Mouse (Mus musculus) liver, embryonic 16.5 days (tissue): ENCODE data around the gene BC024978. TPM values are rescaled to one million over a fixed set of nuclear protein-coding genes. Genes with fewer than 3 reads are reported as not detected.

Experiments
- ATAC-seq: fragments of 200-750 bp; cut with Nextera tagmentation; 2 replicates; pipeline ENCODE4 v1.8.0; 2017; ENCODE audit warnings: low read depth, mild to moderate bottlenecking, moderate number of reproducible peaks, moderate library complexity
- H3K27ac ChIP-seq: fragments of 300-500 bp; sonication (generic); 2 replicates; pipeline ENCODE4 v1.5.1; 2014; ENCODE audit warnings: mild to moderate bottlenecking, low read length
- H3K27me3 ChIP-seq: fragments of 300-500 bp; sonication (generic); 2 replicates; pipeline ENCODE4 v1.6.1; 2014; ENCODE audit warnings: low read depth, low read length, mixed read lengths; ENCODE audit not compliant: control insufficient read depth, insufficient read depth
- H3K36me3 ChIP-seq: fragments of 300-500 bp; sonication (generic); 2 replicates; pipeline ENCODE4 v1.6.1; 2014; ENCODE audit warnings: mild to moderate bottlenecking; ENCODE audit not compliant: control insufficient read depth, insufficient read depth
- H3K4me1 ChIP-seq: fragments of 300-500 bp; sonication (generic); 2 replicates; pipeline ENCODE4 v1.6.1; 2014; ENCODE audit warnings: low read depth, low read length, mixed read lengths; ENCODE audit not compliant: control insufficient read depth
- H3K4me2 ChIP-seq: fragments of 300-500 bp; sonication (generic); 2 replicates; pipeline ENCODE4 v1.6.1; 2014; ENCODE audit warnings: low read depth, low read length, mixed read lengths
- H3K4me3 ChIP-seq: fragments of 300-500 bp; sonication (generic); 2 replicates; pipeline ENCODE4 v1.5.1; 2014; ENCODE audit warnings: low read depth, mild to moderate bottlenecking, low read length
- H3K9ac ChIP-seq: fragments of 300-500 bp; sonication (generic); 2 replicates; pipeline ENCODE4 v1.6.1; 2014; ENCODE audit warnings: low read depth, low read length
- H3K9me3 ChIP-seq: fragments of 300-500 bp; sonication (generic); replicated peaks from 2 replicates; pipeline ENCODE4 v1.6.1; 2016; ENCODE audit warnings: low read length; ENCODE audit not compliant: control insufficient read depth
- WGBS: fragments of 180-500 bp; shearing (Covaris S2); extraction: QIAGEN DNeasy Blood & Tissue Kit; methylation state at CpG from one replicate; pipeline ENCODE4 v1.1.7; 2014; ENCODE audit not compliant: insufficient replicate concordance; 5-methylcytosine and 5-hydroxymethylcytosine counted together
- polyA plus RNA-seq: library from polyadenylated mRNA; unstranded; fragments of >200 nt; fragmentation: Nextera tagmentation; extraction: Ambion mirVana; gene quantifications from 2 replicates; pipeline ENCODE4 v1.2.1, GENCODE M21; 2015

The BC024978 gene
- polyA plus RNA-seq, 1 experiment from 2014 or later: 0.87 TPM

- Histone ChIP-seq H3K9me3 (no peaks in the 10 kb centered on the region), H3K4me1 (peaks cover 52% of the 10 kb centered on the region), H3K36me3 (no peaks in the 10 kb centered on the region), H3K4me3 (peak overlapping the region; percentile 92), H3K9ac (peak overlapping the region; percentile 4), H3K27me3 (no peaks in the 10 kb centered on the region), H3K27ac (no peak overlapping the region), H3K4me2 (peak overlapping the region; percentile 91)
- WGBS: 39% methylated on average over 9 of the region's 9 CpGs
- ATAC-seq: no peak
Measured at GRCm38 (mm10) chr7:27227276-27227675, 31.7 kb downstream of the BC024978 start.

GRCm38 (mm10) chr7:27227676-27228075 is 32.1 kb downstream of the BC024978 start:
- Histone ChIP-seq H3K27me3 (no peaks in the 10 kb centered on the region), H3K9ac (peak overlapping the region; percentile 91), H3K4me3 (peak overlapping the region; percentile 92), H3K36me3 (no peaks in the 10 kb centered on the region), H3K9me3 (no peaks in the 10 kb centered on the region), H3K4me2 (peak overlapping the region; percentile 91), H3K4me1 (peaks cover 53% of the 10 kb centered on the region), H3K27ac (peak overlapping the region; percentile 76)
- 11% methylated on average over 10 of the region's 10 CpGs for WGBS
- ATAC-seq: no peak

GRCm38 (mm10) chr7:27228281-27228821 is 32.8 kb downstream of the BC024978 start, which contains the start of gene Itpkc:
TSS of gene Itpkc (minus strand) at chr7:27228661.
- WGBS: 0% methylated on average over 48 of the region's 49 CpGs
- H3K9ac ChIP-seq: peak within 1 kb of the TSS; percentile 91
- H3K4me3 ChIP-seq: peak within 1 kb of the TSS; percentile 92
- peak; percentile 81 for ATAC-seq
- no peaks in the 10 kb centered on the region for H3K27me3 ChIP-seq
- H3K4me2 ChIP-seq: peak within 1 kb of the TSS; percentile 91
- H3K27ac ChIP-seq: peak within 1 kb of the TSS; percentile 79
- peaks cover 48% of the 10 kb centered on the region for H3K4me1 ChIP-seq
- H3K36me3 ChIP-seq: no peaks in the 10 kb centered on the region
- H3K9me3 ChIP-seq: no peaks in the 10 kb centered on the region

- Histone ChIP-seq H3K27ac (peak overlapping the region; percentile 79), H3K9ac (peak overlapping the region; percentile 91), H3K4me1 (peaks cover 49% of the 10 kb centered on the region), H3K4me3 (peak overlapping the region; percentile 92), H3K4me2 (peak overlapping the region; percentile 91), H3K36me3 (no peaks in the 10 kb centered on the region), H3K9me3 (no peaks in the 10 kb centered on the region), H3K27me3 (no peaks in the 10 kb centered on the region)
- WGBS: 17% methylated on average over 6 of the region's 6 CpGs
- no peak for ATAC-seq
Measured at GRCm38 (mm10) chr7:27228865-27229264, 33.3 kb downstream of the BC024978 start.

GRCm38 (mm10) chr7:27230781-27231180 is 35.2 kb downstream of the BC024978 start:
- H3K4me1 ChIP-seq: peaks cover 37% of the 10 kb centered on the region
- no peak for ATAC-seq

GRCm38 (mm10) chr7:27231693-27232331 is 36.2 kb downstream of the BC024978 start:
- WGBS: 68% methylated on average over 7 of the region's 7 CpGs
- Histone ChIP-seq H3K4me1 (peaks cover 27% of the 10 kb centered on the region), H3K4me3 (no peak overlapping the region), H3K36me3 (no peaks in the 10 kb centered on the region), H3K9me3 (no peaks in the 10 kb centered on the region), H3K4me2 (no peak overlapping the region), H3K27ac (no peak overlapping the region), H3K9ac (no peak overlapping the region), H3K27me3 (no peaks in the 10 kb centered on the region)
- no peak for ATAC-seq

More at GRCm38 (mm10) chr7:27230781-27231180, 35.2 kb downstream of the BC024978 start:
- Histone ChIP-seq H3K27me3 (no peaks in the 10 kb centered on the region), H3K4me3 (no peak overlapping the region), H3K36me3 (no peaks in the 10 kb centered on the region), H3K4me2 (no peak overlapping the region), H3K27ac (no peak overlapping the region), H3K9ac (no peak overlapping the region), H3K9me3 (no peaks in the 10 kb centered on the region)
- WGBS: 68% methylated on average over 4 of the region's 4 CpGs

- no peaks in the 10 kb centered on the region for H3K36me3 ChIP-seq
- H3K9me3 ChIP-seq: no peaks in the 10 kb centered on the region
- no peaks in the 10 kb centered on the region for H3K27me3 ChIP-seq
- H3K4me2 ChIP-seq: peak within 1 kb of the TSS; percentile 71
- H3K4me3 ChIP-seq: peak within 1 kb of the TSS; percentile 79
- peak; percentile 90 for ATAC-seq
- peaks cover 17% of the 10 kb centered on the region for H3K4me1 ChIP-seq
- H3K27ac ChIP-seq: peak within 1 kb of the TSS; percentile 40; the same call in 1 of the 2 replicates
- H3K9ac ChIP-seq: peak within 1 kb of the TSS; percentile 66
- WGBS: under 1% methylated on average over 25 of the region's 25 CpGs
Measured at GRCm38 (mm10) chr7:27232781-27233281, 37.2 kb downstream of the BC024978 start, which contains the start of gene Coq8b. TSS of gene Coq8b (plus strand) at chr7:27233023.

GRCm38 (mm10) chr7:27233300-27233699 is 37.7 kb downstream of the BC024978 start:
- Histone ChIP-seq H3K9ac (peak overlapping the region; percentile 66), H3K27ac (no peak overlapping the region), H3K9me3 (no peaks in the 10 kb centered on the region), H3K36me3 (no peaks in the 10 kb centered on the region), H3K4me2 (peak overlapping the region; percentile 71), H3K27me3 (no peaks in the 10 kb centered on the region), H3K4me3 (peak overlapping the region; percentile 79), H3K4me1 (peaks cover 15% of the 10 kb centered on the region)
- ATAC-seq: no peak
- 10% methylated on average over 6 of the region's 6 CpGs for WGBS

- Histone ChIP-seq H3K27ac (no peak overlapping the region), H3K9ac (no peak overlapping the region), H3K4me1 (peaks cover 10% of the 10 kb centered on the region), H3K27me3 (no peaks in the 10 kb centered on the region), H3K4me3 (no peak overlapping the region), H3K4me2 (no peak overlapping the region), H3K36me3 (no peaks in the 10 kb centered on the region), H3K9me3 (no peaks in the 10 kb centered on the region)
- WGBS: 78% methylated on average over 2 of the region's 2 CpGs
- no peak for ATAC-seq
Measured at GRCm38 (mm10) chr7:27235726-27236125, 40.1 kb downstream of the BC024978 start.
